Mouse (Mus musculus) forebrain, embryonic 13.5 days (tissue): ENCODE measurements around the gene Tapbp. TPM values are rescaled to one million over a fixed set of nuclear protein-coding genes. Genes with fewer than 3 reads are reported as not detected.

ENCODE experiments used
- ATAC-seq: fragments of 200-750 bp; cut with Nextera tagmentation; 2 replicates; pipeline ENCODE4 v1.8.0; 2017
- H3K27ac ChIP-seq: fragments of 300-500 bp; sonication (generic); 2 replicates; pipeline ENCODE4 v1.5.1; 2015; ENCODE audit warnings: inconsistent platforms, mild to moderate bottlenecking, moderate library complexity
- H3K27me3 ChIP-seq: fragments of 300-500 bp; sonication (generic); 2 replicates; pipeline ENCODE4 v1.6.1; 2015; ENCODE audit warnings: mild to moderate bottlenecking, inconsistent platforms
- H3K36me3 ChIP-seq: fragments of 300-500 bp; sonication (generic); 2 replicates; pipeline ENCODE4 v1.6.1; 2015; ENCODE audit warnings: mild to moderate bottlenecking, inconsistent platforms; ENCODE audit not compliant: poor library complexity, severe bottlenecking
- H3K4me1 ChIP-seq: fragments of 300-500 bp; sonication (generic); 2 replicates; pipeline ENCODE4 v1.6.1; 2015; ENCODE audit warnings: inconsistent platforms
- H3K4me2 ChIP-seq: fragments of 300-500 bp; sonication (generic); 2 replicates; pipeline ENCODE4 v1.6.1; 2015; ENCODE audit warnings: inconsistent platforms, mild to moderate bottlenecking, moderate library complexity
- H3K4me3 ChIP-seq: fragments of 300-500 bp; sonication (generic); 2 replicates; pipeline ENCODE4 v1.5.1; 2015; ENCODE audit warnings: mild to moderate bottlenecking, inconsistent platforms
- H3K9ac ChIP-seq: fragments of 300-500 bp; sonication (generic); 2 replicates; pipeline ENCODE4 v1.6.1; 2015; ENCODE audit warnings: mild to moderate bottlenecking, inconsistent platforms
- H3K9me3 ChIP-seq: fragments of 300-500 bp; sonication (generic); replicated peaks from 2 replicates; pipeline ENCODE4 v1.6.1; 2016; ENCODE audit warnings: inconsistent platforms
- WGBS: fragments of 180-500 bp; shearing (Covaris S2); methylation state at CpG from one replicate; pipeline ENCODE4 v1.1.7; 2015; 5-methylcytosine and 5-hydroxymethylcytosine counted together
- polyA plus RNA-seq: library from polyadenylated mRNA; unstranded; fragments of >200 nt; fragmentation: Nextera tagmentation; extraction: Ambion mirVana; gene quantifications from 2 replicates; pipeline ENCODE4 v1.2.1, GENCODE M21; 2015

The Tapbp gene
- polyA plus RNA-seq, 1 experiment from 2014 or later, result 12.3 TPM

DNA sequence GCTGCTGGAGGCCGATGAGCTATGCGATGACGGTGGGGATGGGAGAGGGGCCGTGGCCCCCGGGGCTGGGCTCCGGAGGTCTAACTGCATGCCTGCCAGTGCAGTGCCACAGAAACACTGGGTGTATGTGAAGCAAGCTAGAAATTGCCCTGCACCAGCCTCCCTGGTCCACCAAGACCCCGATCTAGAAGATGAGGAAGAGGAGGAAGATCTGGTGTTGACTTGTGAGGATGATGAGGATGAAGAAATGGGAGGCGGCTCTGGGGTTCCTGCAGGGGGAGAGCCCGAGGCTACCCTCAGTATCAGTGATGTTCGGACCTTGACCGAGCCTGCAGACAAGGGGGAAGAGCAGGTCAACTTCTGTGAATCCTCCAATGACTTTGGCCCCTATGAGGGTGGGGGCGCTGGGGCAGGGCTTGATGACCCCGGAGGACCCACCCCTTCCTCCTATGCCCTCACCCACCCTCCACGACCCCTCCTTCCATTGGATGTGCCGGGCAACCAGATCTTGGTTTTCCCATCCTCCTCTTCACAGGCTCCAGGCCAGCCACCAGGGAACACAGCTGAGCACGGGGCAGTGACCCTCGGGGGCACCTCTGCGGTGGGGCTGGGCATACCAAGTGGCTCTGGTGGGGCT, 2.1 kb downstream of the Tapbp start:
- no peak for ATAC-seq
- Histone ChIP-seq H3K4me2 (peak overlapping the region; percentile 0; the same call in 1 of the 2 replicates), H3K9ac (no peak overlapping the region), H3K27ac (no peak overlapping the region), H3K4me3 (no peak overlapping the region), H3K36me3 (peaks cover 34% of the 10 kb centered on the region), H3K9me3 (no peaks in the 10 kb centered on the region), H3K27me3 (no peaks in the 10 kb centered on the region), H3K4me1 (peaks cover 57% of the 10 kb centered on the region)
- 88% methylated on average over 18 of the region's 18 CpGs for WGBS

DNA sequence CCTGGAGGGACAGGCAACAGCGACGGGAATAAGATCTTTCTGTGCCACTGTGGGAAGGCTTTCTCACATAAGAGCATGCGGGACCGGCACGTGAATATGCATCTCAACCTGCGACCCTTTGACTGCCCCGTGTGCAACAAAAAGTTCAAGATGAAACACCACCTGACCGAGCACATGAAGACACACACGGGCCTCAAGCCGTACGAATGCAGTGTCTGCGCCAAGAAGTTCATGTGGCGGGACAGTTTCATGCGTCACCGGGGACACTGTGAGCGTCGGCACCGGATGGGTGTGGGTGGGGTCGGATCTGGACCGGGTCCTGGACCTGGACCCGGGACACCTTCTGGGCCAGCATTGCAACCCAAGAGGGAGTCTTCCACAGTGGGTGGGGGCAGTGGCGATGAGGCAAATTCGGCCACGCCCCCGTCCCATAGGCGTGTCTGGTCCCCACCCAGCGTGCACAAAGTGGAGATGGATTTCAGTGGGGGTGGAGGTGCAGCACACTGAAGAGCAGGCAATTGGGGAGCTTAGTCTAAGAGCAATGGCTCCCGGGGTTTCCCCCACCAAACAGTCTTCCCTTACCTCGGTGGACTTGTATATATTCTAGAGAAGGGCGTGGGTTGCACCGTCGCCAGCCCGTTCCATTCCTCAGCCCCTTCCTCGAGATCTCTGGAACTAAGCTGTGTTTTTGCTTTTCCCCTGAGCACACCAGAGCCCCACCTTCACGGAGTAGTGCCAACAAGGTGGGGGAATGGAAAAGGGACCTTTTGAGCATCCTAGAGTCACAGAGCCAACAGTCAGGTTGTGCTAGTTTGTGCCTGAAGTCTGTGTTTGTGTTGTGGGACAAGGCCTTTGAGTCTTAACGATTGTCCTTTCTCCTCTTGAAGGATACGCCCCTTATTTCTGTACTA, 2.8 kb downstream of the Tapbp start:
- H3K4me2 ChIP-seq, result peak overlapping the region; percentile 83
- H3K9me3 ChIP-seq, result no peaks in the 10 kb centered on the region
- H3K4me3 ChIP-seq, result peak overlapping the region; percentile 49
- H3K9ac ChIP-seq, result peak overlapping the region; percentile 72; the same call in 1 of the 2 replicates
- H3K36me3 ChIP-seq, result peaks cover 28% of the 10 kb centered on the region
- H3K4me1 ChIP-seq, result peaks cover 57% of the 10 kb centered on the region
- H3K27ac ChIP-seq, result no peak overlapping the region
- ATAC-seq, result no peak
- H3K27me3 ChIP-seq, result no peaks in the 10 kb centered on the region
- 62% methylated on average over 36 of the region's 37 CpGs for WGBS

DNA sequence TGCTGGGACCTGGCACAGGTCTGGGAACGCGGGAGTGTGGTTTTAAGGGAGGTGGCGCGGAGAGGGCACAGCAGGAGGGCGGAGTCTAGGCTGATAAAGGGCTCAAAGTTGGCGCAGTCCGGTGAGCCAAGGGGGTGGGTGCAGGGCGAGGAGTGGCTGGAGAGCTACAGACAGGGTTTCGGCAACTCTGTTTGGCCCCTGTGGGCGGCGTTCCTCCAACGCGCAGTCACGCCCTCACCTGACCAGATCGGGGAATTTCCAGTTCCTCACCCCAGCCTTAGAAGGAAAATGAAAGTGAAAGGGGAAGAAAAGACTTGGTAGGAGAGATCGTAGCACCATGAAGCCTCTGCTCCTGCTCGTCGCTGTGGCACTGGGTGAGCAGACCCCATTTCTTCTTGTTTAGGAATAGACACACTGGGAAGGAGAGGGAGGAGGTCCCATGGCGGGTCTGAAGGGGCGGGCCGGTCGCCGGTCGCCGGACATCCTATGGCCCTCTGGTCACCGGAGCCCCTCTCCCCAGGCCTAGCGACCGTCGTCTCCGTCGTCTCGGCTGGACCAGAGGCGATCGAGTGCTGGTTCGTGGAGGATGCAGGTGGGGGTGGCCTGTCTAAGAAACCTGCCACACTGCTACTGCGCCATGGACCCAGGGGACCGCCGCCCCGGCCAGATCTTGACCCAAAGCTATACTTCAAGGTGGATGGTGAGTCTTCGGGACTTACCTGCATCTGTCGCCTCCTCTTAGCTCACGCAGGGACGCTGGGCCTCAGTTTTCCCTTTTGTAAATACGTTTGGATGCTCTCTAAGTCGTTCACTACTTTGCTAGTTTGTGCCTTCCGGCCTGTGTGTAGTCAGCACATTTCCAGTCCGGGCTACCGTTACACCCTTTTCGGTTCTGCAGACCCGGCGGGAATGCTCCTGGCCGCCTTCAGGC, 3.9 kb downstream of the Tapbp start:
- WGBS, result under 1% methylated on average over 52 of the region's 52 CpGs
- ATAC-seq, result no peak
- peak overlapping the region; percentile 49 for H3K4me3 ChIP-seq
- H3K9ac ChIP-seq, result peak overlapping the region; percentile 72
- 0 out of 2 replicates have a peak overlapping the region, but pooled peaks have one; percentile 35 for H3K27ac ChIP-seq
- H3K4me1 ChIP-seq, result peaks cover 50% of the 10 kb centered on the region
- peak overlapping the region; percentile 83 for H3K4me2 ChIP-seq
- no peaks in the 10 kb centered on the region for H3K27me3 ChIP-seq
- H3K36me3 ChIP-seq, result peaks cover 18% of the 10 kb centered on the region
- H3K9me3 ChIP-seq, result no peaks in the 10 kb centered on the region

DNA sequence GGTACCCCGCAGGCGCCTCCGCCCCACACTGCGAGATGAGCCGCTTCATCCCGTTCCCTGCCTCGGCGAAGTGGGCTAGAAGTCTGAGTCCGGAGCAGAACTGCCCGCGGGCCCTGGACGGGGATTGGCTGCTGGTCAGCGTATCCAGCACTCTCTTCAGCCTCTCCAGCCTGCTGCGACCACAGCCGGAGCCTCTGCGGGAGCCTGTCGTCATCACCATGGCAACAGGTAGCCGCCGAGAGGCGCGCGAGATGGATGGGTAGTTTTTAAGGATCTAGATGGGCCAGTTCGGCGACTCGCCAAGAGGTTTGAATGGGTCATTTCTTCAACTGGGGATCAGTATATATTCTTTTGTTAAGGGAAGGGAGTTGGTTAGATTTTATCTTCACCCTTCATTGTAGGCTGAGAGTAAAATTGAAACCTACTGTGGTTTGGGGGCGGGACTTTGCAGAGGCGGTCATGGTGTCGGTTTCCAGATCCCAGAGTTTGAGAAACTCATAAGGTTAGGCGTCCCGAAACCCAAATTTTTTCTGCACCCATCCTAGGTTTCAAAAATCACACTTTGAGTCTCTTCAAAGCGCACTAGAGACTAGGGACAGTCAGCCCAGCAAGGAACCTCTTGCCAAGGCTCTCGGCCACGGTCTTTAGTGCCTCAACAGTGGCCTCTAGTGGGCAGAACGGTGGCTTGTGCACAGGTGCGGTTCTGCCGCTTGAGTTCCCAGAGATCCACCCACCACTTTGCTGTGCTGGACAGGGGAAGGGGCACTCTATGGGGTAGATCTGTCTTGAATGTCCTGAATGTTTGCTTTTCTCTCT, 4.8 kb downstream of the Tapbp start:
- WGBS, result under 1% methylated on average over 36 of the region's 36 CpGs
- Histone ChIP-seq H3K36me3 (peaks cover 13% of the 10 kb centered on the region), H3K27ac (no peak overlapping the region), H3K4me2 (peak overlapping the region; percentile 83), H3K9ac (peak overlapping the region; percentile 72), H3K4me3 (peak overlapping the region; percentile 49), H3K4me1 (peaks cover 41% of the 10 kb centered on the region), H3K9me3 (no peaks in the 10 kb centered on the region), H3K27me3 (no peaks in the 10 kb centered on the region)
- peak; percentile 23; the same call in 1 of the 2 replicates for ATAC-seq

DNA sequence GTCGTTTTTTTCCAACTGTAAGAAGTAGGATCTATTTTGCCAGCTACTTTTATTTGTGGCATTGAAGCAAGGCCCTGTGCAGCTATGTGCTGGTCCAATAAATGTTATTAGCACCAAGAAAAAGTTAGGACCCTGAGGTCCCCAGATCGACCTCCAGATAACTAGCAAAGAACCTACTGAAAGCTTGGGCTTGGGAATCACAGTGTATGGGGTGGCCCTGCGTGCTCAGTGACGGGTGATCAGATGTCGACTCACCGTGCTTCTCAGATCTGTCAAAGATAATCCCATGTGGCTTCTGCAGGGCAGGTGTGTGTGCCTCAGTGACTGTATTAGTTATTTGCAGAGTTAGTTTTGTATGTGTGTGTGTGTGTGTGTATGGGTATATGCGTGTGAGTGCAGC, 5.7 kb downstream of the Tapbp start:
- ATAC-seq, result no peak
- peaks cover 20% of the 10 kb centered on the region for H3K36me3 ChIP-seq
- H3K27me3 ChIP-seq, result no peaks in the 10 kb centered on the region
- no peak overlapping the region for H3K4me2 ChIP-seq
- no peak overlapping the region for H3K9ac ChIP-seq
- WGBS, result 90% methylated on average over 7 of the region's 7 CpGs
- H3K27ac ChIP-seq, result no peak overlapping the region
- H3K9me3 ChIP-seq, result no peaks in the 10 kb centered on the region
- no peak overlapping the region for H3K4me3 ChIP-seq
- H3K4me1 ChIP-seq, result peaks cover 40% of the 10 kb centered on the region

DNA sequence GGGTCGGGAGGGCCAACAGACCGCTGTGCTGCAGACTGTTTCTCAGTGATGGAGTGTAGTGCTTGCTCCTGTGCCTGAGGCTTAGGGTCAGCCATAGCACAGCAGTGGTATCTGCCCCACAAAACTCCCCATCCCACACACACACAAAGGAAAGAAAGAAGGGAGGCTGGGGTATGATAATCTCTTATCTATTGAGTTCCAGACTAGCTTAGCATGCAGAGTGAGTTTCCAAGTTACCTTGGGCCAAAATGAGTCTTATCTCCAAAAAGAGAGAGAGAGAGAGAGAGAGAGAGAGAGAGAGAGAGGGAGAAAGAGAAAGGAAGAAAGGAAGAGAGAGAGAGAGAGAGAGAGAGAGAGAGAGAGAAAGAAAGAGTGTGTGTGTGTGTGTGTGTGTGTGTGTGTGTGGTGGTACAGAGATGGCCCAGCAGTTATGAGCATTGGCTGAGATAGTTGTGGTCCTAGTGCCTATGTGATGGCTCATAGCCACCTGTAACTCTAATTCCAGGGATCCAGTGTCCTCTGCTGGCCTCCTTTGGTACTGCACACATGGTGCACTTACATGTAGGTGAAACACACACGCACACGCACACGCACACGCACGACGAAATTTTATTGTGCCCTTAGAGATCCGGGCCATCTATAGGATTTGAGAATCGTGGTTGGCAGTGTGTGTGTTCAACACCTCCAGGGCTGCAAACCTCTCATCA, 9.0 kb downstream of the Tapbp start:
- no peak for ATAC-seq
- H3K4me3 ChIP-seq, result no peak overlapping the region
- no peaks in the 10 kb centered on the region for H3K9me3 ChIP-seq
- H3K4me1 ChIP-seq, result peaks cover 28% of the 10 kb centered on the region
- no peak overlapping the region for H3K9ac ChIP-seq
- WGBS, result 88% methylated on average over 10 of the region's 10 CpGs
- H3K27ac ChIP-seq, result no peak overlapping the region
- peaks cover 13% of the 10 kb centered on the region; the same call in 1 of the 2 replicates for H3K36me3 ChIP-seq
- H3K27me3 ChIP-seq, result no peaks in the 10 kb centered on the region
- H3K4me2 ChIP-seq, result no peak overlapping the region

DNA sequence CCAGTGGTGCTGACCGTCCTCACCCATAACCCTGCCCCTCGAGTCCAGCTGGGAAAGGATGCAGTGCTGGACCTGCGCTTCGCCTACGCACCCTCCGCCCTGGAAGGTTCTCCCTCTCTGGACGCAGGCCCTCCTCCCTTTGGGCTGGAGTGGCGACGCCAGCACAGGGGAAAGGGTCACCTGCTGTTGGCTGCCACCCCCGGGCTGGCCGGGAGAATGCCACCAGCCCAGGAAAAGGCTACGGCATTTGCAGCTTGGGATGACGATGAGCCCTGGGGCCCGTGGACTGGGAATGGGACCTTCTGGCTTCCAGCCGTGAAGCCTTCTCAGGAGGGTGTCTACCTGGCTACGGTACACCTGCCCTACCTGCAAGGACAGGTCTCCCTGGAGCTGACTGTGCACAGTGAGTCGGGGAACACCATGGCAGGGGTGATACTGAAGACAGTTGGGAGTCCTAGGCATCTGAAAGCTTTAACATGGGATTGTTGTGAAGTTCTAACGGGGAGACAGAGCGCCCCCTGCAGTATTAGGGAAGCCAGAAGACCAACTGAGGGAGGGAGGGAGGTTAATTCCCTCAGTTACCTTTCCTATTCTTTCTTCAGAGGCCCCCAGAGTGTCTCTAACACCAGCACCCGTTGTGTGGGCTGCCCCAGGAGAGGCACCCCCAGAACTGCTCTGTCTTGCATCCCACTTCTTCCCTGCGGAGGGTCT, 9.9 kb downstream of the Tapbp start:
- ATAC-seq, result no peak
- peaks cover 25% of the 10 kb centered on the region for H3K4me1 ChIP-seq
- no peaks in the 10 kb centered on the region for H3K27me3 ChIP-seq
- no peak overlapping the region for H3K4me3 ChIP-seq
- H3K9ac ChIP-seq, result no peak overlapping the region
- 81% methylated on average over 21 of the region's 21 CpGs for WGBS
- H3K36me3 ChIP-seq, result peaks cover 13% of the 10 kb centered on the region; the same call in 1 of the 2 replicates
- H3K27ac ChIP-seq, result no peak overlapping the region
- H3K4me2 ChIP-seq, result no peak overlapping the region
- H3K9me3 ChIP-seq, result no peaks in the 10 kb centered on the region

DNA sequence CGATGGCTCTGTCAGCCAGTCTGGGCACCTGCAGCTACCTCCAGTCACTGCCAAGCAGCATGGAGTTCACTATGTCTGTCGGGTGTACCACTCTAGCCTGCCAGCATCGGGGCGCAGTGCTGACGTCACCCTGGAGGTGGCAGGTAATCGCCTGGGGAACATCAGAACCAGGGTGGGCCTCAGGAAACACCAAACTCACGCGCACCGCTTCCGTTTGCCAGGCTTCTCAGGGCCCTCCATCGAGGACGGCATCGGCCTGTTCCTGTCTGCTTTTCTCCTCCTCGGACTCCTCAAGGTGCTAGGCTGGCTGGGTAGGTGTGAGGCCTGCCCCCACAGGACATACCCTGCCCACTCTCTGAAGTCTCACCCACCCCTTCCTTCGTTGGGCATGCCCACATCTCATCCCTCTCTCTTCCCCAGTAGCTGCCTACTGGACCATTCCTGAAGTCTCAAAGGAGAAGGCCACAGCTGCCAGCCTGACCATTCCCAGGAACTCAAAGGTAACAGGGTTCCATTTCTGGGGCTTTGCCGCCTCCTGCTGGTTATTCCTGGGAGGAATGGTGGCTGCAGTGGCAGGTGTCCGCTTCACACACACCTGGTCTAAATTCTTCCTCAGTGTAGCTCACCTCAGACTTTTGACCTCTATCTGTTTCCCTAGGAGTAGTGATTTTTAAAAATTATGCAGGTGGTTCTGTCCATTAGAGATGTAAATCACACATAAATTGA, 10.7 kb downstream of the Tapbp start:
- 71% methylated on average over 17 of the region's 17 CpGs for WGBS
- peaks cover 27% of the 10 kb centered on the region for H3K4me1 ChIP-seq
- ATAC-seq, result no peak

DNA sequence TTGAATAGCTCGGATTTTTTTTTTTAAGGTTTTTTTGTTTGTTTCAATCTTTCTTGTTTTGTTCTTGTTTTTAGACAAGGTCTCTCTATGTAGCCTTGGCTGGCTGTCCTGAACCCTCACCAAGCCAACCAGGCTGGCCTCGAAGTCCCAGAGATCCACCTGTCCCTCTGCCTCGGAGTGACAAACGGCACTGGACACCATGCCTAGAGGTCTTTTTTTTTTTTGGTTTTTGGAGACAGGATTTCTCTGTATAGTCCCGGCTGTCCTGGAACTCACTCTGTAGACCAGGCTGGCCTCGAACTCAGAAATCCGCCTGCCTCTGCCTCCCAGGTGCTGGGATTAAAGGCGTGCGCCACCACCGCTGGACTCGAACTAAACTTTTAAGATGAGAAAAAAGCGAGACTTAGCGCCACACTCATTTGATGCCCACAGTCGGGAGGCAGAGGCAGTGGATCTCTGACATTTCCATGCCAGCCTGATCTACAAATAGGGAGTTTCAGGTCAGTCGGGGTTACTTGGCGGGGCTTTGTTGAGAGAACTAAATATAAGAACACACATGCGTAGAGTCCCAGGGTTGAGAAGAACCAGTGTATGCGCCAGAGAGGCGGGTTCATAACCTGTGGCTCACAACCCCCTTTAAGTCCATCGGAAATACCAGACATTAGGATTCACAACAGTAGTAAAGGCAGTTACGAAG, 12.7 kb downstream of the Tapbp start:
- Histone ChIP-seq H3K9ac (peak overlapping the region; percentile 94), H3K4me1 (peaks cover 29% of the 10 kb centered on the region), H3K4me3 (peak overlapping the region; percentile 87), H3K36me3 (peaks cover 29% of the 10 kb centered on the region), H3K4me2 (peak overlapping the region; percentile 99), H3K27ac (no peak overlapping the region), H3K27me3 (0 out of 2 replicates have a peak, but pooled peaks cover 2% of the 10 kb centered on the region), H3K9me3 (no peaks in the 10 kb centered on the region)
- no peak for ATAC-seq
- 65% methylated on average over 21 of the region's 21 CpGs for WGBS

More for the DNA sequence above, 10.7 kb downstream of the Tapbp start:
- Histone ChIP-seq H3K27ac (no peak overlapping the region), H3K9me3 (no peaks in the 10 kb centered on the region), H3K4me2 (no peak overlapping the region), H3K27me3 (0 out of 2 replicates have a peak, but pooled peaks cover under 1% of the 10 kb centered on the region), H3K36me3 (peaks cover 13% of the 10 kb centered on the region; the same call in 1 of the 2 replicates), H3K4me3 (no peak overlapping the region), H3K9ac (no peak overlapping the region)
